Mouse (Mus musculus) intestine, postnatal 0 days (tissue): Measurements from ENCODE around the gene Gm49601. TPM values are rescaled to one million over a fixed set of nuclear protein-coding genes. Genes with fewer than 3 reads are reported as not detected.

Experiments
- ATAC-seq: fragments of 200-750 bp; cut with Nextera tagmentation; 2 replicates; pipeline ENCODE4 v1.8.0; 2017; ENCODE audit warnings: mild to moderate bottlenecking, moderate TSS enrichment, moderate library complexity
- H3K27ac ChIP-seq: fragments of 300-500 bp; sonication (generic); 2 replicates; pipeline ENCODE4 v1.5.1; 2014; ENCODE audit warnings: mild to moderate bottlenecking, low read depth, low read length, moderate library complexity
- H3K27me3 ChIP-seq: fragments of 300-500 bp; sonication (generic); replicated peaks from 2 replicates; pipeline ENCODE4 v1.6.1; 2014; ENCODE audit warnings: low read length, mixed read lengths; ENCODE audit not compliant: control insufficient read depth, insufficient read depth
- H3K36me3 ChIP-seq: fragments of 300-500 bp; sonication (generic); 2 replicates; pipeline ENCODE4 v1.6.1; 2014; ENCODE audit warnings: mild to moderate bottlenecking, moderate library complexity; ENCODE audit not compliant: control insufficient read depth, insufficient read depth
- H3K4me1 ChIP-seq: fragments of 300-500 bp; sonication (generic); replicated peaks from 2 replicates; pipeline ENCODE4 v1.6.1; 2014; ENCODE audit warnings: antibody characterized with exemption, low read length, mixed read lengths; ENCODE audit not compliant: control insufficient read depth, insufficient read depth
- H3K4me2 ChIP-seq: fragments of 300-500 bp; sonication (generic); replicated peaks from 2 replicates; pipeline ENCODE4 v1.6.1; 2014; ENCODE audit warnings: low read depth, mild to moderate bottlenecking, moderate library complexity
- H3K4me3 ChIP-seq: fragments of 300-500 bp; sonication (generic); 2 replicates; pipeline ENCODE4 v1.5.1; 2014; ENCODE audit warnings: low read depth, low read length
- H3K9ac ChIP-seq: fragments of 300-500 bp; sonication (generic); 2 replicates; pipeline ENCODE4 v1.6.1; 2014; ENCODE audit warnings: mild to moderate bottlenecking, low read depth, low read length
- H3K9me3 ChIP-seq: fragments of 300-500 bp; sonication (generic); 2 replicates; pipeline ENCODE4 v1.6.1; 2016; ENCODE audit warnings: mixed run types; ENCODE audit not compliant: control insufficient read depth
- CTCF ChIP-seq: sonication (generic); IDR thresholded peaks from 2 replicates; pipeline ENCODE4 v1.5.1; 2016; ENCODE audit warnings: low read depth, mild to moderate bottlenecking, control low read depth, antibody characterized with exemption, moderate library complexity
- WGBS: fragments of 180-500 bp; shearing (Covaris S2); extraction: QIAGEN DNeasy Blood & Tissue Kit; methylation state at CpG from one replicate; pipeline ENCODE4 v1.1.7; 2014; 5-methylcytosine and 5-hydroxymethylcytosine counted together
- polyA plus RNA-seq: library from polyadenylated mRNA; unstranded; fragments of >200 nt; fragmentation: Nextera tagmentation; extraction: Ambion mirVana; gene quantifications from 2 replicates; pipeline ENCODE4 v1.2.1, GENCODE M21; 2015

The Gm49601 gene
- polyA plus RNA-seq, 1 experiment from 2014 or later, result 1.4 TPM

- Histone ChIP-seq H3K4me1 (peaks cover 17% of the 10 kb centered on the region), H3K4me2 (peak overlapping the region; percentile 93), H3K9me3 (no peaks in the 10 kb centered on the region), H3K4me3 (no peak overlapping the region), H3K27ac (no peak overlapping the region), H3K9ac (no peak overlapping the region), H3K36me3 (peaks cover 30% of the 10 kb centered on the region), H3K27me3 (peaks cover 12% of the 10 kb centered on the region)
- ATAC-seq, result no peak
- no peak for TF ChIP-seq CTCF
- 50% methylated on average over 3 of the region's 3 CpGs for WGBS
Observed at GRCm38 (mm10) chr16:18627163-18627562, 936 bp upstream of the Gm49601 start.

GRCm38 (mm10) chr16:18625791-18626311 is 376 bp downstream of the Gm49601 start:
- peaks cover 38% of the 10 kb centered on the region for H3K36me3 ChIP-seq
- WGBS, result 33% methylated on average over 26 of the region's 26 CpGs
- TF ChIP-seq CTCF, result no peak

GRCm38 (mm10) chr16:18625097-18625496 is 1.1 kb downstream of the Gm49601 start:
- Histone ChIP-seq H3K9me3 (no peaks in the 10 kb centered on the region), H3K9ac (no peak overlapping the region), H3K36me3 (peaks cover 38% of the 10 kb centered on the region), H3K27me3 (peaks cover 33% of the 10 kb centered on the region), H3K27ac (no peak overlapping the region), H3K4me1 (peaks cover 17% of the 10 kb centered on the region), H3K4me2 (no peak overlapping the region), H3K4me3 (no peak overlapping the region)
- 78% methylated on average over 14 of the region's 14 CpGs for WGBS
- no peak for ATAC-seq
- TF ChIP-seq CTCF, result no peak

More at GRCm38 (mm10) chr16:18625791-18626311, 376 bp downstream of the Gm49601 start:
- H3K9me3 ChIP-seq, result no peaks in the 10 kb centered on the region
- ATAC-seq, result no peak
- H3K27me3 ChIP-seq, result peaks cover 25% of the 10 kb centered on the region
- peak overlapping the region; percentile 45 for H3K4me3 ChIP-seq
- no peak overlapping the region for H3K27ac ChIP-seq
- peaks cover 17% of the 10 kb centered on the region for H3K4me1 ChIP-seq
- H3K9ac ChIP-seq, result peak overlapping the region; percentile 53; the same call in 1 of the 2 replicates
- H3K4me2 ChIP-seq, result peak overlapping the region; percentile 93

- 74% methylated on average over 15 of the region's 15 CpGs for WGBS
- peaks cover 37% of the 10 kb centered on the region for H3K27me3 ChIP-seq
Observed at GRCm38 (mm10) chr16:18624641-18625040, 1.6 kb downstream of the Gm49601 start.

GRCm38 (mm10) chr16:18623751-18624540 is 2.3 kb downstream of the Gm49601 start:
- Histone ChIP-seq H3K4me2 (no peak overlapping the region), H3K36me3 (peaks cover 38% of the 10 kb centered on the region), H3K9ac (no peak overlapping the region), H3K9me3 (no peaks in the 10 kb centered on the region), H3K27ac (no peak overlapping the region), H3K4me1 (peaks cover 17% of the 10 kb centered on the region), H3K4me3 (no peak overlapping the region), H3K27me3 (peaks cover 44% of the 10 kb centered on the region)
- 78% methylated on average over 15 of the region's 15 CpGs for WGBS
- no peak for TF ChIP-seq CTCF
- ATAC-seq, result no peak

More at GRCm38 (mm10) chr16:18624641-18625040, 1.6 kb downstream of the Gm49601 start:
- Histone ChIP-seq H3K36me3 (peaks cover 38% of the 10 kb centered on the region), H3K4me1 (peaks cover 17% of the 10 kb centered on the region), H3K4me2 (no peak overlapping the region), H3K9ac (no peak overlapping the region), H3K9me3 (no peaks in the 10 kb centered on the region), H3K4me3 (no peak overlapping the region), H3K27ac (no peak overlapping the region)
- no peak for TF ChIP-seq CTCF
- no peak for ATAC-seq

GRCm38 (mm10) chr16:18622916-18623750 is 3.1 kb downstream of the Gm49601 start:
- no peak overlapping the region for H3K4me2 ChIP-seq
- H3K27ac ChIP-seq, result no peak overlapping the region
- ATAC-seq, result no peak
- 73% methylated on average over 29 of the region's 29 CpGs for WGBS
- H3K9ac ChIP-seq, result no peak overlapping the region
- peak; percentile 36 for TF ChIP-seq CTCF
- H3K27me3 ChIP-seq, result peaks cover 44% of the 10 kb centered on the region
- H3K4me1 ChIP-seq, result peaks cover 12% of the 10 kb centered on the region
- no peak overlapping the region for H3K4me3 ChIP-seq
- H3K9me3 ChIP-seq, result no peaks in the 10 kb centered on the region
- peaks cover 38% of the 10 kb centered on the region for H3K36me3 ChIP-seq
